Mouse (Mus musculus) layer of hippocampus, postnatal 14 days (tissue): ENCODE data around the gene Hbq1a. TPM values are rescaled to one million over a fixed set of nuclear protein-coding genes. Genes with fewer than 3 reads are reported as not detected.
"Not testable (repeated sequence)": the region's sequence is repeated elsewhere in the genome, so short reads cannot be mapped to it uniquely, and the experiment has no call there.

Experiments used
- DNase-seq, 2 experiments: peaks; one replicate each; pipeline ENCODE4 v3.0.0; 2021 to 2022; ENCODE audit warnings: low spot score in 2 of 2, mixed read lengths in 1 of 2
- total RNA-seq, 2 experiments: library from RNA; stranded (reverse); gene quantifications; 2 replicates each; pipeline ENCODE4 v1.2.3; 2021

Gene Hbq1a
- total RNA-seq, 2 experiments from 2014 or later, result 0.93 to 0.99 TPM

- DNase-seq, result not testable (repeated sequence)
Measured at GRCm38 (mm10) chr11:32283091-32283777, 16.6 kb upstream of the Hbq1a start, which contains the start of gene Hba-a1. TSS of gene Hba-a1 (plus strand) at chr11:32283511.

- DNase-seq, result not testable (repeated sequence)
Measured at GRCm38 (mm10) chr11:32284582-32284981, 15.3 kb upstream of the Hbq1a start.

DNA sequence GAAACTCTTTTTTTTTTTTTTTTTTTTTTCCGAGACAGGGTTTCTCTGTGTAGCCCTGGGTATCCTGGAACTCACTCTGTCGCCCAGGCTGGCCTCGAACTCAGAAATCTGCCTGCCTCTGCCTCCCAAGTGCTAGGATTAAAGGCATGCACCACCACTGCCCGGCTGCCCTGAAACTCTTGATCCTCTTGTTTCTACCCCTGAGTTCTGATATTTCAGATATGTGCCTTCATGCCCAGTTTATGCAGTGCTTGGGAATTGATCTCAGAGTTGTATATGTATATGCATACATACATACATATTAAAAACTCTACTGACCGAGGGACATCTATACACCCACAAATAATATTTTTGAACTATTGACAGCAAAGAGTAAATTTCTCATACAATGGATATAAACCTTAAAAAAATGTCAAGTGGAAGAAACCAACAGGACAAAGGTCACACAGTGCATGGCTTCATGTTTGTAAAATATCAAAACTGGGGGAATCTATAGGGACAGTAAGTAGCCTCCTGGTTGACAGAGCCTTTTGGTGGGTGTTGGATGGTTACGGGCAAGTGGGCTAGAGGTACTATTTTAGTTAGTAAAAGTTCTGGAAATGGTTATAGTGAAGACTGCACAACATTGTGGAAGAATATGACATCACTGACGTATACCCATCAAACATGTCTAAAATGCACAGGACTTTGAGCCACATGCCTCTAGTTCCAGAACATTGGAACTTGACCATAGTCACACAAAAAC is 14.7 kb upstream of the Hbq1a start:
- DNase-seq, result no peak

GRCm38 (mm10) chr11:32285887-32286286 is 14.0 kb upstream of the Hbq1a start:
- DNase-seq, result not testable (repeated sequence)

DNA sequence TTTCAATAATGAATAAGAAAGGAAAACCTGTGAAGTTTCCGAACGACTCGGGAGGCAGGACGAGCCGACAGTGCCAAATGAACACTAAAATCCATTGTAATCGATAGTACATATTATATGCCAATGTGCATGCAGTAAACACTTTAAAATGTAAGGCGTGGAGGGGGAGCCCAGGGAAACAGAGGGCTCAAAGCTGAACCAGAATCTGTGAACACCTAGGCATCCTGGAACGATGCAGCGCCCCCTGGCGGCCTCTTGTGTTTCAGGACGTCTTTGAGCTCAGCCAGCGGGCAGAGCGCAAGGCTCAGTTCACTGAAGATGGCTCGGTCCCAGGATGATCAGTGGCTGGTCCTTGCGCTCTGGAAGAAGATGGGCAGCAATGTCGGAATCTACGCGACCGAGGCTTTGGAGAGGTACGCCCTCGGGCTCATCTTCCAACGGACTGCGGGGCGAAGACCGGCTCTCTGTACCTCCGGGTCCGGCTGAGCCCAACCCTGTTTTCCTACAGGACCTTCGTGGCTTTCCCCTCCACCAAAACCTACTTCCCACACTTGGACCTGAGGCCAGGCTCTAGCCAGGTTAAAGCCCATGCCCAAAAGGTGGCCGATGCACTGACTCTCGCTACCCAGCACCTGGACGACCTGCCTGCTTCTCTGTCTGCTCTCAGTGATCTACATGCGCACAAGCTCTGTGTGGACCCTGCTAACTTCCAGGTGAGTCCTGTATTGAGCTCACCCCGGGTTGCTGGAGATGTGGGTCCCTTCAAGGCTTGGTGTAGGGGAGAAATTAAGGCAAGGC is 13.0 kb upstream of the Hbq1a start, which contains the start of gene Hbq1b:
Hbq1b (plus strand) TSS at position 271 of the 798 bp plus-strand sequence.
- peak; percentile 81 to 84 for DNase-seq

- no peak for DNase-seq
Measured at GRCm38 (mm10) chr11:32287493-32287825, 12.4 kb upstream of the Hbq1a start.

DNA sequence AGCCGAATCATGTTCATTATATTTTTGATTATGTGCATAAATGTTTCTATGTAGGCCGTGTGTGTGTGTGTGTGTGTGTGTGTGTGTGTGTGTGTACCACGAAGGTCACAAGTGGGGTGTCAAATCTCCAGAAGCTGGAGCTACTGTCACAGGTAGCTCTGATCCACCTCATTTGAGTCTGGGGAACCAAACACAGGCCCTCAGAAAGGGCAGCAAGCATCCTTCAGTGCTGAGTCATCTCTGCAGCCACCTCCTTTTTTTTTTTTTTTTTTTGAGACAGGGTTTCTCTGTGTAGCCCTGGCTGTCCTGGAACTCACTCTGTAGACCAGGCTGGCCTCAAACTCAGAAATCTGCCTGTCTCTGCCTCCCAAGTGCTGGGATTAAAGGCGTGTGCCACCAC is 7.0 kb upstream of the Hbq1a start:
- not testable (repeated sequence) for DNase-seq

DNA sequence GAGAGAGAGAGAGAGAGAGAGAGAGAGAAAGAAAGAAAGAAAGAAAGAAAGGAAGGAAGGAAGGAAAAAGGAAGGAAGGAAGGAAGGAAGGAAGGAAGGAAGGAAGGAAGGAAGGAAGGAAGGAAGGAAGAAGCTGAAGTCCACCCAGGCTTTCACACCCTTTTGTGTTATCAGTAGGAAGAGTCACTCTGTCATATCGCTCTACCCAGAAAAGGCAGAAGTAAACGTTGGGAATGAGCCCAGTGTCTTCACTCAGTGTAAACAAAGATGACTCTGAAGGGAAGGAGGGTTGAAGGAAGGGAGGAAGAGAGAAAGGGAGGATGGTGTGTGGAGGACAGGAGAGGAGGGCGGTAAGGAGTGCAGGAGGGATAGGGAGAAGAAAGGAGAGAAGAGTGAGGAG is 6.4 kb upstream of the Hbq1a start:
- not testable (repeated sequence) for DNase-seq

DNA sequence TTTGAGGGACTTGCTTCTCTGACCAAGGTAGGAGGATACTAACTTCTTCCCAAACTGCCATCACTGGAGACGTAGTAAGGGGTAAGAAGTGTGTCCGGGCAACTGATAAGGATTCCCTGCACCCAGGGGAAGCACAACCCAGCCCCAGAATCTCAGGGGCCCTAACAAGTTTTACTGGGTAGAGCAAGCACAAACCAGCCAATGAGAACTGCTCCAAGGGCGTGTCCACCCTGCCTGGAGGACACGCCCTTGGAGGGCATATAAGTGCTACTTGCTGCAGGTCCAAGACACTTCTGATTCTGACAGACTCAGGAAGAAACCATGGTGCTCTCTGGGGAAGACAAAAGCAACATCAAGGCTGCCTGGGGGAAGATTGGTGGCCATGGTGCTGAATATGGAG is 3.7 kb upstream of the Hbq1a start, which contains the start of gene Hba-a2:
Hba-a2 (plus strand) TSS at position 287 of the 400 bp plus-strand sequence.
- DNase-seq, result not testable (repeated sequence)

DNA sequence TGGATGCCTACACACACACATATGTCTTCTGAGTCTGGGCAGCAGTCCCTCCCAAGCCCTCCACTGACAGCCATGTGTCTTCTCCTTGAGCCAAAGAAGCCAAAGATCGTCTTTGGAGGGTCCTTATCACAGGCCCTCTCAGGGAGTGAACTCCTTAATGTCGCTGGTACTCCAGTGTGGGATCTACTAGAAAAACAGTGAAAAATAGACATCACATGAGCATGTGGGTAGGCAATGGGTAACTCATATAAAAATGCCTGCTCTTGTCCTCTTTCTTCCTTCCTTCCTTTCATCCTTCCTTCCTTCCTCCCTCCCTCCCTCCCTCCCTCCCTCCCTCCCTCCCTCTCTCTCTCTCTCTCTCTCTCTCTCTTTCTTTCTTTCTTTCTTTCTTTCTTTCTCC is 2.5 kb upstream of the Hbq1a start:
- not testable (repeated sequence) for DNase-seq

DNA sequence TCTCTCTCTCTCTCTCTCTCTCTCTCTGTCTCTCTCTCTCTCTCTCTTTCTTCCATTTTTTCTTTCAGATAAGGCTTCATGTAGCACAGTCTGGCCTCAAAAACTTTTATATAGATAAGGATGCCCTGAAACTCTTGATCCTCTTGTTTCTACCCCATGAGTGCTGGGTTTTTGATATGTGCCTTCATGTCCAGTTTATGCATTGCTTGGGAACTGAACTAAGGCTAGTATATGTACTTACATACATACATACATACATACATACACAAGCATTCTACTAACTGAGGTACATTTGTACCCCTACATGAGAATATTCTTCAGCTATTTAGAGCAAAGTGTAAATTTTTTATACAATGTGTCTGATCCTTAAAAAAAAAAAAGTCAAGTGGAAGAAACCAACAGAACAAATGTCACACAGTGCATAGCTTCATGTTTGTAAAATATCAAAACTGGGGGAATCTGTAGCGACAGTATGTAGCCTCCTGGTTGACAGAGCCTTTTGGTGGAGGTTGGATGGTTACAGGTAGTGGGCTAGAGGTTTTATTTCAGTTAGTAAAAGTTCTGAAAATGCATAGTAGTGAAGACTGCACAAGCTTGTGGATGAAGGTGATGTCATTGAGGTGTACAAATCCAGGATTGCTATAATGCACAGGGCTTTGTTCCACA is 1.9 kb upstream of the Hbq1a start:
- no peak for DNase-seq

DNA sequence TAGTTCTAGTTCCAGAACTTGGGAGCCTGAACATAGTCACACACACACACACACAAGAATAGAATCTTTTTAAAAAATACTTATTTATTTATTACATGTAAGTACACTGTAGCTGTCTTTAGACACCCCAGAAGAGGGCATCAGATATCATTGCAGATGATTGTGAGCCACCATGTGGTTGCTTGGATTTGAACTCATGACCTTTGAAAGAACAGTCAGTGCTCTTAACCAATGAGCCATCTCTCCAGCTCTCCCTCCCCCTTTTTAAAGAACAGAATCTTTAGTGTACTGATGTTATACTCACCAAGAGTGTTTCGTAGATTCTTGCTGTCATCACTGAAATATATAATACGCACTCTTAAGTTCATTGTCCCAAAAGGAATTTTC is 1.3 kb upstream of the Hbq1a start:
- no peak for DNase-seq

DNA sequence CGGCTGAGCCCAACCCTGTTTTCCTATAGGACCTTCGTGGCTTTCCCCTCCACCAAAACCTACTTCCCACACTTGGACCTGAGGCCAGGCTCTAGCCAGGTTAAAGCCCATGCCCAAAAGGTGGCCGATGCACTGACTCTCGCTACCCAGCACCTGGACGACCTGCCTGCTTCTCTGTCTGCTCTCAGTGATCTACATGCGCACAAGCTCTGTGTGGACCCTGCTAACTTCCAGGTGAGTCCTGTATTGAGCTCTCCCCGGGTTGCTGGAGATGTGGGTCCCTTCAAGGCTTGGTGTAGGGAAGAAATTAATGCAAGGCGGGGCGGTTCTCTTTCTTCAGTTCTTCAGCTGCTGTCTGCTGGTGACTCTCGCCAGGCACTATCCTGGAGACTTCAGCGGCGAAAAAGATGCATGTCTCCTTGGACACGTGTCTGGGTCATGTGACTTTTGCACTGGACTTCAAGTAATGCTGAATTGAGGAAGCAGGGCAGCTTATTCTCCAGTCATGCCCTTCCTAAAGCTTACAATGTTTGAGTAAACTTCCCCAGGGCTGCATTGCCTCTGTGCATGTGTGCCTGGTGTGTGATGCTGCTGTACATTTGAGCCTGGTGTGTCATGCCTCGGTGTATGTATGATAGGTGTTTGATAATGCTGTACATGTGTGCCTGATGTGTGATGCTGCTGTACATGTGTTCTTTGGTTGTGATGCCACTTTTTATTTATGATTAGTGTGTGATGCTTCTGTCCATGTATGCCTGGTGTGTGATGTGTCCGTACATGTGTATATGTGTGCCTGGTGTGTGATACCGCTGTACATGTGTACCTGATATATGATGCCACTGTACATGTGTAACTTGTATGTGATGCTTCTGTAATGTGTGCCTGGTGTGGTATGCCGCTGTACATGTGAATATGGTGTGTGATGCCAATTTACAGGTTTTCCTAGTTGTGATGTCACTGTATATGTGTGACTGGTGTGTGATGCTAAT is 704 bp downstream of the Hbq1a start:
- no peak for DNase-seq

DNA sequence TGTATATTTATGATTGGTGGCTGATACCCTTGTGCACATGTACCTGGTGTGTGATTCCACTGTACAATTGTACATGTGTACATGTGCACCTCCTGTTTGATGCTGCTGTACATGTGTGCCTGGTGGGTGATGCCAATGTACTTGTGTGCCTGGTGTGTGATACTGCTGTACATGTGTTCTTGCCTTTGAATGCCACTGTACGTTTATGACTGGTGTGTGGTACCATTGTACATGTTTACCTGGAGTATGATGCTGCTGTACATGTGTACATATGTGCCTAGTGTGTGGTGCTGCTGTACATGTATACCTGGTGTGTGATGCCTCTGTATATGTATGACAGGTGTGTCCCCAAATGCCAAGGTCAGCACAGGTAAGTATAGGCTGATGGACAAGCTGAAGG is 1.6 kb downstream of the Hbq1a start:
- no peak for DNase-seq

- DNase-seq, result peak in 1 of 2 experiments; percentile 44
Measured at GRCm38 (mm10) chr11:32302824-32303419, 3.1 kb downstream of the Hbq1a start.

DNA sequence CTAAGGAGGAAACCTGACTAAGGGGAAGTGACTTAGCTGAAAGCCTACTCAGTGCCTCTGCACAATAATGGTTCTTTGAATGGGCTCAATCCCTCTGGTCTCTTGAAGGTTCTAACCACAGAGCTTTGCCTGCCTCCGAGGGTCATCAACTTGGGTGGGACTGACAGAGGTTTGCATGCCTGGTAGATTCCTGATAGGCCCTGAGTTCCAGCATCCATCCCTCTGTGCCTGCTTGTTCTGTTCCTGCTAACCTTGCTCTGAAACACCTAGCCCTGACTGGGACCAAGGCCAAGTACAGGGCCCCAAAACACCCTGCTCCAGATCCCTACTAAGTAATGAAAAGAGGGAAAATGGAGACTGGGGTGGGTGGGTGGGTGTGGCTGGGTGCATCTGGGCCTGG is 3.6 kb downstream of the Hbq1a start:
- no peak for DNase-seq

- DNase-seq, result no peak
Measured at GRCm38 (mm10) chr11:32307006-32307405, 7.1 kb downstream of the Hbq1a start.

DNA sequence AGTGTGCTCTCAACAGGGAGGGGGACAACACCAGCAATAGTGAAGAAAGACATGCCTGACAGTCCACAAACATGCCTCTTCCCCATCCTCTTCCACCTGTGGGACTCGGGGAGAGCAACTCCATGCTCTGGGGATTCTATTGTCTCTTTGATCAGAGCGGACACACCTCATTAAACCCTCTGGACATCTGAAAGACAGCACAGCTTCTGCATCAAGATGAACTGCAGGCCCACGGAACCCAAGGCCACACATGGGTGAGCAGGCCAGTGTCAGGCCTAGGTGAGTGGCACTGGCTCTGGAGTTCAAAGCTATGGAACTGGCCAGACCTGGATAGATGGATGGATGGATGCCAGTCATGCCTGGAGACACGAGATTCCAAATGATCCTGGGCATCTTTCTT is 9.6 kb downstream of the Hbq1a start:
- DNase-seq, result no peak

GRCm38 (mm10) chr11:32309928-32310327 is 10.1 kb downstream of the Hbq1a start:
- DNase-seq, result no peak

DNA sequence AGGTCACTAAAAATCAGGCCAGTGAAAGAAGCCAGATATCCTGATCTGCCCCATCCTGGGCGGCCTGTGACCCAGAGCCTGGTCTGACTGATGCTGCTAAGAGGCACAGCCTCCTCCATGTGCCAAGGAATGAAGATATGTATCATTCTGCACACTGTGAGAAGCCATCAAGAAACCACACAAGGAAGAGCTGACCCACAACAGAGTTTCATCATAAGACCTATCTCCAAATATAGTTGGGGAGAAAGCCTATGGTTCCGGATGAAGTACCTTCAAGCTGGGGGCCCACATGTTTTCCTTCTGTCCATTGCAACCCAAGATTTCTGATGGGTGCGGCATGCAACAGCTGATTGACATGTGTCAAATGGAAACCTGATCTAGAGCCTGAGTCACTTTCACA is 16.1 kb downstream of the Hbq1a start:
- no peak for DNase-seq
